Mouse (Mus musculus): Measurements from ENCODE around the gene Slc26a10.
A peak's percentile ranks its signal among the peaks of the same experiment; 100 is the strongest.

Slc26a10 gene

GRCm38 (mm10) chr10:127179871-127180694, at the start of gene Slc26a10:
Gene Slc26a10 (minus strand): TSS chr10:127180645.
- peak; percentile 52 for DNase-seq (ENCODE audit: low read depth, low spot score)

- peak; percentile 74 for DNase-seq (ENCODE audit: low read depth, low spot score)
These were observed 48.5 kb upstream of the Slc26a10 start for GRCm38 (mm10) chr10:127228897-127229296.

- no peak for DNase-seq (ENCODE audit: low read depth, low spot score)
These were observed 46.7 kb upstream of the Slc26a10 start for GRCm38 (mm10) chr10:127227163-127227562.

GRCm38 (mm10) chr10:127226318-127226895, 46.0 kb upstream of the Slc26a10 start:
- DNase-seq (ENCODE audit: low read depth, low spot score): no peak

- peak; percentile 71 for DNase-seq (ENCODE audit: low read depth, low spot score)
These were observed 45.3 kb upstream of the Slc26a10 start for GRCm38 (mm10) chr10:127225732-127226131.

- no peak for DNase-seq (ENCODE audit: low read depth, low spot score)
These were observed 44.8 kb upstream of the Slc26a10 start for GRCm38 (mm10) chr10:127225213-127225612.

GRCm38 (mm10) chr10:127218339-127218738, 37.9 kb upstream of the Slc26a10 start:
- DNase-seq (ENCODE audit: low read depth, low spot score): peak; percentile 20

- no peak for DNase-seq (ENCODE audit: low read depth, low spot score)
These were observed 36.7 kb upstream of the Slc26a10 start for GRCm38 (mm10) chr10:127217177-127217576.

GRCm38 (mm10) chr10:127216456-127216855, 36.0 kb upstream of the Slc26a10 start:
- DNase-seq (ENCODE audit: low read depth, low spot score): no peak

GRCm38 (mm10) chr10:127214422-127214803, 34.0 kb upstream of the Slc26a10 start:
- no peak for DNase-seq (ENCODE audit: low read depth, low spot score)

GRCm38 (mm10) chr10:127213704-127214421, 33.4 kb upstream of the Slc26a10 start:
- no peak for DNase-seq (ENCODE audit: low read depth, low spot score)

- no peak for DNase-seq (ENCODE audit: low read depth, low spot score)
These were observed 32.8 kb upstream of the Slc26a10 start for GRCm38 (mm10) chr10:127213272-127213671.

- peak; percentile 95 for DNase-seq (ENCODE audit: low read depth, low spot score)
These were observed 31.0 kb upstream of the Slc26a10 start, which contains the start of gene Pip4k2c for GRCm38 (mm10) chr10:127211414-127211854. Gene Pip4k2c (minus strand): TSS chr10:127211585.

- no peak for DNase-seq (ENCODE audit: low read depth, low spot score)
These were observed 30.5 kb upstream of the Slc26a10 start for GRCm38 (mm10) chr10:127210961-127211405.

- no peak for DNase-seq (ENCODE audit: low read depth, low spot score)
These were observed 29.6 kb upstream of the Slc26a10 start for GRCm38 (mm10) chr10:127209928-127210570.

- DNase-seq (ENCODE audit: low read depth, low spot score): no peak
These were observed 28.5 kb upstream of the Slc26a10 start for GRCm38 (mm10) chr10:127208921-127209320.

- DNase-seq (ENCODE audit: low read depth, low spot score): no peak
These were observed 24.9 kb upstream of the Slc26a10 start for GRCm38 (mm10) chr10:127205373-127205772.

GRCm38 (mm10) chr10:127204589-127204988, 24.1 kb upstream of the Slc26a10 start:
- no peak for DNase-seq (ENCODE audit: low read depth, low spot score)

- DNase-seq (ENCODE audit: low read depth, low spot score): no peak
These were observed 22.7 kb upstream of the Slc26a10 start for GRCm38 (mm10) chr10:127203106-127203505.

GRCm38 (mm10) chr10:127200279-127200678, 19.8 kb upstream of the Slc26a10 start:
- no peak for DNase-seq (ENCODE audit: low read depth, low spot score)

GRCm38 (mm10) chr10:127199474-127199873, 19.0 kb upstream of the Slc26a10 start:
- DNase-seq (ENCODE audit: low read depth, low spot score): no peak

- no peak for DNase-seq (ENCODE audit: low read depth, low spot score)
These were observed 18.6 kb upstream of the Slc26a10 start for GRCm38 (mm10) chr10:127199068-127199467.
